Mouse (Mus musculus): ENCODE results near the gene Dusp28.

Gene Dusp28

GRCm38 (mm10) chr1:92906779-92907631 is at the start of gene Dusp28:
TSS of gene Dusp28 (plus strand) at chr1:92906981.
- DNase-seq: peak; percentile 96

- no peak for DNase-seq
Measured at GRCm38 (mm10) chr1:92861503-92861902, 45.3 kb upstream of the Dusp28 start.

GRCm38 (mm10) chr1:92863268-92863667 is 43.5 kb upstream of the Dusp28 start:
- DNase-seq: no peak

GRCm38 (mm10) chr1:92866170-92866569 is 40.6 kb upstream of the Dusp28 start:
- DNase-seq: no peak

- DNase-seq: no peak
Measured at GRCm38 (mm10) chr1:92869985-92870384, 36.8 kb upstream of the Dusp28 start.

GRCm38 (mm10) chr1:92872666-92873065 is 34.1 kb upstream of the Dusp28 start:
- no peak for DNase-seq

- no peak for DNase-seq
Measured at GRCm38 (mm10) chr1:92874011-92874410, 32.8 kb upstream of the Dusp28 start.

- DNase-seq: no peak
Measured at GRCm38 (mm10) chr1:92875360-92876111, 31.2 kb upstream of the Dusp28 start.

- no peak for DNase-seq
Measured at GRCm38 (mm10) chr1:92877431-92877978, 29.3 kb upstream of the Dusp28 start.

- DNase-seq: no peak
Measured at GRCm38 (mm10) chr1:92878066-92878741, 28.6 kb upstream of the Dusp28 start.

GRCm38 (mm10) chr1:92879266-92879665 is 27.5 kb upstream of the Dusp28 start:
- DNase-seq: no peak

- DNase-seq: no peak
Measured at GRCm38 (mm10) chr1:92880101-92880500, 26.7 kb upstream of the Dusp28 start.

GRCm38 (mm10) chr1:92881982-92882381 is 24.8 kb upstream of the Dusp28 start:
- no peak for DNase-seq

- DNase-seq: no peak
Measured at GRCm38 (mm10) chr1:92888901-92889655, 17.7 kb upstream of the Dusp28 start.

- DNase-seq: no peak
Measured at GRCm38 (mm10) chr1:92892791-92893190, 14.0 kb upstream of the Dusp28 start.

GRCm38 (mm10) chr1:92893896-92894295 is 12.9 kb upstream of the Dusp28 start:
- DNase-seq: no peak

- peak; percentile 89 for DNase-seq
Measured at GRCm38 (mm10) chr1:92895089-92895488, 11.7 kb upstream of the Dusp28 start.

GRCm38 (mm10) chr1:92902786-92903185 is 4.0 kb upstream of the Dusp28 start, which contains the start of gene Ankmy1:
TSS of gene Ankmy1 (minus strand) at chr1:92902906.
- DNase-seq: peak; percentile 85

- no peak for DNase-seq
Measured at GRCm38 (mm10) chr1:92903627-92904026, 3.2 kb upstream of the Dusp28 start.

GRCm38 (mm10) chr1:92905703-92906310 is 974 bp upstream of the Dusp28 start:
- no peak for DNase-seq

GRCm38 (mm10) chr1:92907632-92908360 is 1.0 kb downstream of the Dusp28 start:
- DNase-seq: no peak

Measured in retina, postnatal 1 day (tissue).